Mouse (Mus musculus): Measurements from ENCODE around the gene Gm7534.

DNA sequence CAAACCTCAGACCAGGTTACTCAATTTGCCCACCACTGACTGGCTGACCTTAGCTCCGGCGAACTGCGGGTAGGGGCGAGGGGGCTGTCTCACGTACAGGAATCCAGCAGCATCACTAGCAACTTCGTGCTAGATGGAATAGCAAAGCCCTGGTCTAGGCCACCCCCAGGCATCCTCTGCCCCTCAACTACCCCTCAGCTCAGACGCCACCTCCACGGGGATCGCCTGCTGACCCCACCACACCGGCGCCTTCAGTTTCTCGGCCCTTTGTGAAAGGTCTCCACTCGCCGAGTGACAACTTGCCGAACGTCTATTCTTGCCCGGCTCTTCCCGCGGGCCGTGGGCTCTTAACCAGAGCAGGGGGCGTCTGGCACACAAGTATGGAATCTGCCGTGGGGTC lies 16.5 kb downstream of the Gm7534 start:
- no peak for TF ChIP-seq CTCF (IDR thresholded peaks at IDR 0.05)
- no peak for TF ChIP-seq EP300 (IDR thresholded peaks at IDR 0.05)
